Mouse (Mus musculus) midbrain, embryonic 10.5 days (tissue): Measurements from ENCODE around the gene Pogz. TPM values are rescaled to one million over a fixed set of nuclear protein-coding genes. Genes with fewer than 3 reads are reported as not detected.
"Not testable (repeated sequence)": the region's sequence is repeated elsewhere in the genome, so short reads cannot be mapped to it uniquely, and the experiment has no call there.

Experiments used
- DNase-seq: peaks from one replicate; pipeline ENCODE4 v3.0.0-alpha.2; 2017; ENCODE audit warnings: low spot score
- H3K27ac ChIP-seq: fragments of 300-500 bp; sonication (generic); replicated peaks from 2 replicates; pipeline ENCODE4 v1.5.1; 2016; ENCODE audit warnings: mild to moderate bottlenecking
- H3K27me3 ChIP-seq: fragments of 300-500 bp; sonication (generic); 2 replicates; pipeline ENCODE4 v1.6.1; 2016; ENCODE audit warnings: low read depth, mild to moderate bottlenecking; ENCODE audit not compliant: poor library complexity, severe bottlenecking
- H3K36me3 ChIP-seq: fragments of 300-500 bp; sonication (generic); 2 replicates; pipeline ENCODE4 v1.6.1; 2016; ENCODE audit warnings: mild to moderate bottlenecking, moderate library complexity
- H3K4me1 ChIP-seq: fragments of 300-500 bp; sonication (generic); 2 replicates; pipeline ENCODE4 v1.6.1; 2016
- H3K4me3 ChIP-seq: fragments of 300-500 bp; sonication (generic); 2 replicates; pipeline ENCODE4 v1.5.1; 2016; ENCODE audit warnings: mild to moderate bottlenecking, moderate library complexity
- H3K9me3 ChIP-seq: fragments of 300-500 bp; sonication (generic); replicated peaks from 2 replicates; pipeline ENCODE4 v1.6.1; 2016; ENCODE audit warnings: mild to moderate bottlenecking
- WGBS: fragments of 180-500 bp; shearing (Covaris S2); methylation state at CpG from one replicate; pipeline ENCODE4 v1.1.7; 2016; 5-methylcytosine and 5-hydroxymethylcytosine counted together
- polyA plus RNA-seq: library from polyadenylated mRNA; unstranded; fragments of >200 nt; fragmentation: Nextera tagmentation; extraction: Ambion mirVana; gene quantifications from 2 replicates; pipeline ENCODE4 v1.2.1, GENCODE M21; 2016

The Pogz gene
- polyA plus RNA-seq, 1 experiment from 2014 or later: 17.9 TPM

DNA sequence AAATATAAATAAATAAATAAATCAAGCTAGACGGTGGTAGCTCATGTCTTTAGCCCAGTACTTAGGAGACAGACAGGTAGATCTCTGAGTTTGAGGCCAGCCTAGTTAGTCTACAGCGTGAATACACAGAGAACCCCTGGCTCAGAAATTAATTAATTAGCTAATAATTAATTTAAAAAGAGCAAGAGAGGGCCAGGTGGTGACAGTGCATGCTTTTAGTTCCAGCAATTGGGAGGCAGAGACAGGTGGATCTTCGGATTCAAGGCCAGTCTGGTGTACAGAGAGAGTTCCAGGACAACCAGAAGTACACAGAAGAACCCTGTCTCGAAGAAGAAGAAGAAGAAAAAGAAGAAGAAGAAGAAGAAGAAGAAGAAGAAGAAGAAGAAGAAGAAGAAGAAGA lies 91.6 kb downstream of the Pogz start:
- H3K27me3 ChIP-seq, DNase-seq, H3K27ac ChIP-seq, H3K9me3 ChIP-seq, H3K36me3 ChIP-seq, H3K4me3 ChIP-seq: not testable (repeated sequence)
- WGBS: 91% methylated on average over 4 of the region's 4 CpGs
- H3K4me1 ChIP-seq: peaks cover 13% of the 10 kb centered on the region

DNA sequence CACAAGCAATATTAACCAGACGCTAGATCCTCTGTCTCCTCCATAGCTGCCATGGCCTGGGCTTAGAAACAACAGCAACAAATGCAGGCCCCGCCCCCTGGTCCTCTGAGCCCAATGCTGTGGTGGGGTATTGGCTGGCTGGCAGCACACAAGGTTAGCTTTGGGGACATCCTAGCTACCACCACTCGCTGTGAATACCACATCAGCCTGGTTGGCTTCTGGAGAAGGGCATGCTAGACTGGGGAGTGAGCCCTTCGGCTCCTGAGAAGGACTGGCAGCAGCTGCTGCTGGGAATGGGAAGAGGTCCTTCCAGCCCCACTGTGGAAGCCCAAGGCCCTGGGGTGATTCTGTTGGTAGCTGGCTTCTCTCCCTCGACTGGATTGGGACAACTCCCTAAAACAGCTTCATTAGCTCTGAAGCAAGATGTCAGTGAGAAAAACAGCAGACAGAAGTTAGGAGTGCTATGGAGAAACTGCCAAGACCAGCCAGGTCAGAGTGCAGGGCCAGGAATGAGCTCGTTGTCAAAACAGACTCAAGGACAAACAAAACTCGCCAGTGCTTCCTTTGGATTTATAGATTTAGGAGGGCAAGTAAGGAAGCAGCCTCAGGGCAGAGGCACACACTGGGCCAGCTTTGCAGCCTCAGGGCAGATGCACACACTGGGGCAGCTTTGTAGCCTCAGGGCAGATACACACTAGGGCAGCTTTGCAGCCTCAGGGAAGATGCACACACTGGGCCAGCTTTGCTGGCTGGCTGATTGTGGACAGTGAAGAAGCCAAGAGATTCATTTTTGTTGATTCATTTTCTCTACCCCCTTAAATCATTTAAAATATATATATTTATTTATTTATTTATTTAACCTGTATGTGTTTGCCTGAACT lies 93.3 kb downstream of the Pogz start:
- H3K4me1 ChIP-seq: peaks cover 13% of the 10 kb centered on the region
- not testable (repeated sequence) for H3K36me3 ChIP-seq, H3K4me3 ChIP-seq, H3K27me3 ChIP-seq, H3K9me3 ChIP-seq, DNase-seq, H3K27ac ChIP-seq
- WGBS: 55% methylated on average over 7 of the region's 7 CpGs

DNA sequence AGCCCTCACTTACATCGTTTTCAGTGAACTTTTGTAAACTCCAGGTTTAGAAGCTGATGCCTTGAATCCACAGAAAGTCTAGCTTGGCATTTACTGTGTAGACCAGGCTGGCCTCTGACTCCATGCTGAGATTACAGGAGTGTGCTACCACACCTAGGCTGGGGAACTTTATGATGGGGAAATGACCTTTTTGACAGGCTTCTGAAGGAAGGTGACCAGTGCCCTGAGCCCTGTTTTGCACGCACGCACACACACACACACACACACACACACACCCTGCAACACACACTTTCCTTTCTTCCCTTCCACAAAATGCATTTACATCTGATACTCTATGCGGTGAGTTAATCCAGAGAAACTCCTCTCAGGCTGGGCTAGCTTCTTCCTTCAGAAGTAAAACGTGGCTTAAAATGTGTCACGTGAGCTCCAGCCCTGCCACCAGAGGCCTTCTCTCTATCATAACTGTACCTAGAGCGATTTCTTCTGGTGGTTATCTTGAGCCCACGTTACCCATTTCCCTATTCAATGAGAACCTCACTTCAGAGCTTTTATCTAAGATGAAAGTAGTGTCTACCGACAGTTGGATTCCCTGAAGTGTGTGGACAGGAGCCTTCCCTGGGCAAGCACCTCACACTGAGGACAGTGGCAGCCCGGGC lies 94.2 kb downstream of the Pogz start:
- not testable (repeated sequence) for DNase-seq, H3K9me3 ChIP-seq, H3K36me3 ChIP-seq, H3K27ac ChIP-seq, H3K27me3 ChIP-seq, H3K4me3 ChIP-seq
- H3K4me1 ChIP-seq: peaks cover 13% of the 10 kb centered on the region
- WGBS: 79% methylated on average over 10 of the region's 10 CpGs

Other genes starting within 250 kb of the Pogz start
- not detected in 2 replicates for gene Gm10972, start 194.5 kb upstream of the Pogz start, polyA plus RNA-seq
- 3.9 and 4.1 TPM in 2 replicates for gene Tuft1, start 178.7 kb upstream of the Pogz start, polyA plus RNA-seq
- not detected in 2 replicates for gene Selenbp2, start 144.0 kb upstream of the Pogz start, polyA plus RNA-seq
- gene Cgn, start 51.1 kb upstream of the Pogz start, polyA plus RNA-seq: 5.7 and 5.9 TPM in 2 replicates
- 349 and 357 TPM in 2 replicates for gene Psmb4, start 49.4 kb downstream of the Pogz start, polyA plus RNA-seq
- gene Selenbp1, start 95.5 kb downstream of the Pogz start, polyA plus RNA-seq: 4.1 and 4.2 TPM in 2 replicates
- gene Rfx5, start 116.5 kb downstream of the Pogz start, polyA plus RNA-seq: 4.9 and 5.1 TPM in 2 replicates
- 21.4 and 24.9 TPM in 2 replicates for gene Pi4kb, start 137.2 kb downstream of the Pogz start, polyA plus RNA-seq
- gene Zfp687, start 177.9 kb downstream of the Pogz start, polyA plus RNA-seq: 40.0 and 42.2 TPM in 2 replicates
- gene Psmd4, start 205.0 kb downstream of the Pogz start, polyA plus RNA-seq: 341 and 345 TPM in 2 replicates